Mouse (Mus musculus) liver, embryonic 13.5 days (tissue): ENCODE results near the gene Aldh9a1. TPM values are rescaled to one million over a fixed set of nuclear protein-coding genes. Genes with fewer than 3 reads are reported as not detected.

Experiments used
- ATAC-seq: fragments of 200-750 bp; cut with Nextera tagmentation; 2 replicates; pipeline ENCODE4 v1.8.0; 2017; ENCODE audit warnings: low read depth, mild to moderate bottlenecking, moderate number of reproducible peaks, moderate library complexity
- DNase-seq: peaks from one replicate; pipeline ENCODE4 v3.0.0; 2022
- H3K27ac ChIP-seq: fragments of 300-500 bp; sonication (generic); 2 replicates; pipeline ENCODE4 v1.5.1; 2015; ENCODE audit warnings: moderate library complexity, mild to moderate bottlenecking, inconsistent platforms
- H3K27me3 ChIP-seq: fragments of 300-500 bp; sonication (generic); 2 replicates; pipeline ENCODE4 v1.6.1; 2015; ENCODE audit warnings: mild to moderate bottlenecking, inconsistent platforms
- H3K36me3 ChIP-seq: fragments of 300-500 bp; sonication (generic); 2 replicates; pipeline ENCODE4 v1.6.1; 2015; ENCODE audit warnings: mild to moderate bottlenecking, inconsistent platforms
- H3K4me1 ChIP-seq: fragments of 300-500 bp; sonication (generic); replicated peaks from 2 replicates; pipeline ENCODE4 v1.6.1; 2015; ENCODE audit warnings: inconsistent platforms
- H3K4me2 ChIP-seq: fragments of 300-500 bp; sonication (generic); 2 replicates; pipeline ENCODE4 v1.6.1; 2015; ENCODE audit warnings: inconsistent platforms, mild to moderate bottlenecking, moderate library complexity
- H3K4me3 ChIP-seq: fragments of 300-500 bp; sonication (generic); replicated peaks from 2 replicates; pipeline ENCODE4 v1.5.1; 2015; ENCODE audit warnings: mild to moderate bottlenecking, inconsistent platforms
- H3K9ac ChIP-seq: fragments of 300-500 bp; sonication (generic); 2 replicates; pipeline ENCODE4 v1.6.1; 2015; ENCODE audit warnings: mild to moderate bottlenecking, inconsistent platforms
- H3K9me3 ChIP-seq: fragments of 300-500 bp; sonication (generic); replicated peaks from 2 replicates; pipeline ENCODE4 v1.6.1; 2016; ENCODE audit warnings: inconsistent platforms
- WGBS: fragments of 180-500 bp; shearing (Covaris S2); methylation state at CpG from one replicate; pipeline ENCODE4 v1.1.7; 2015; ENCODE audit not compliant: insufficient replicate concordance; 5-methylcytosine and 5-hydroxymethylcytosine counted together
- microRNA-seq: library from miRNA; unstranded; fragments of <30 nt; microRNA quantifications from one replicate; pipeline ENCODE4, GENCODE M21; 2016
- polyA plus RNA-seq: library from polyadenylated mRNA; unstranded; fragments of >200 nt; fragmentation: Nextera tagmentation; extraction: Ambion mirVana; gene quantifications from 2 replicates; pipeline ENCODE4 v1.2.1, GENCODE M21; 2015

The Aldh9a1 gene
- polyA plus RNA-seq, 1 experiment from 2014 or later: 85.4 TPM

- Histone ChIP-seq H3K4me3 (peak within 1 kb of the TSS; percentile 81), H3K4me2 (peak within 1 kb of the TSS; percentile 78), H3K9me3 (no peaks in the 10 kb centered on the region), H3K27ac (peak within 1 kb of the TSS; percentile 97), H3K4me1 (peaks cover 45% of the 10 kb centered on the region), H3K36me3 (peaks cover 25% of the 10 kb centered on the region), H3K27me3 (peaks cover 20% of the 10 kb centered on the region), H3K9ac (peak within 1 kb of the TSS; percentile 87)
- ATAC-seq: peak; percentile 90
- peak; percentile 96 for DNase-seq
- WGBS: under 1% methylated on average over 45 of the region's 45 CpGs
Measured at GRCm38 (mm10) chr1:167393683-167394492, 44.1 kb downstream of the Aldh9a1 start, which contains the start of gene Mgst3. TSS of gene Mgst3 (minus strand) at chr1:167393841.

GRCm38 (mm10) chr1:167405237-167405636 lies 55.4 kb downstream of the Aldh9a1 start:
- H3K27me3 ChIP-seq: peaks cover 59% of the 10 kb centered on the region
- no peaks in the 10 kb centered on the region for H3K36me3 ChIP-seq
- H3K4me2 ChIP-seq: no peak overlapping the region
- no peak overlapping the region for H3K27ac ChIP-seq
- H3K9me3 ChIP-seq: no peaks in the 10 kb centered on the region
- no peak for ATAC-seq
- no peak overlapping the region for H3K4me3 ChIP-seq
- DNase-seq: no peak
- WGBS: 69% methylated on average over 4 of the region's 4 CpGs
- H3K9ac ChIP-seq: no peak overlapping the region
- H3K4me1 ChIP-seq: no peaks in the 10 kb centered on the region

- no peaks in the 10 kb centered on the region for H3K4me1 ChIP-seq
- ATAC-seq (no peak), DNase-seq (no peak)
- H3K27me3 ChIP-seq: peaks cover 56% of the 10 kb centered on the region
- no peaks in the 10 kb centered on the region for H3K9me3 ChIP-seq
- no peaks in the 10 kb centered on the region for H3K36me3 ChIP-seq
- 69% methylated on average over 4 of the region's 4 CpGs for WGBS
- no peak overlapping the region for H3K27ac ChIP-seq
- H3K9ac ChIP-seq: no peak overlapping the region
- no peak overlapping the region for H3K4me3 ChIP-seq
- no peak overlapping the region for H3K4me2 ChIP-seq
Measured at GRCm38 (mm10) chr1:167409601-167410000, 59.8 kb downstream of the Aldh9a1 start.

- no peak overlapping the region for H3K27ac ChIP-seq
- H3K36me3 ChIP-seq: no peaks in the 10 kb centered on the region
- no peaks in the 10 kb centered on the region for H3K4me1 ChIP-seq
- no peak overlapping the region for H3K4me2 ChIP-seq
- no peak overlapping the region for H3K9ac ChIP-seq
- H3K9me3 ChIP-seq: no peaks in the 10 kb centered on the region
- ATAC-seq (no peak), DNase-seq (no peak)
- H3K27me3 ChIP-seq: peaks cover 39% of the 10 kb centered on the region
- WGBS: 60% methylated on average over 12 of the region's 12 CpGs
- H3K4me3 ChIP-seq: no peak overlapping the region
Measured at GRCm38 (mm10) chr1:167411991-167412715, 62.4 kb downstream of the Aldh9a1 start.

- no peak overlapping the region for H3K4me3 ChIP-seq
- no peak overlapping the region for H3K4me2 ChIP-seq
- no peaks in the 10 kb centered on the region for H3K9me3 ChIP-seq
- no peaks in the 10 kb centered on the region for H3K4me1 ChIP-seq
- ATAC-seq: no peak
- no peak overlapping the region for H3K27ac ChIP-seq
- peaks cover 12% of the 10 kb centered on the region for H3K27me3 ChIP-seq
- DNase-seq: peak; percentile 38
- H3K36me3 ChIP-seq: no peaks in the 10 kb centered on the region
- H3K9ac ChIP-seq: no peak overlapping the region
- 4% methylated on average over 7 of the region's 7 CpGs for WGBS
Measured at GRCm38 (mm10) chr1:167414846-167415245, 65.1 kb downstream of the Aldh9a1 start.

Small RNA genes lying within 50 kb of the gene (microRNA-seq; reads per million reads assigned to microRNA genes)
- gene Gm25911: 5.3 reads per million, percentile 13 among the genes with 10 or more reads in this experiment

Other genes with a start within 250 kb of the Aldh9a1 start
- 67.1 and 82.5 TPM in 2 replicates for gene Uck2, start 64.7 kb upstream of the Aldh9a1 start, polyA plus RNA-seq
- 69.9 and 84.5 TPM in 2 replicates for gene Tmco1, start 41.6 kb upstream of the Aldh9a1 start, polyA plus RNA-seq
- gene Mgst3, start 43.9 kb downstream of the Aldh9a1 start, polyA plus RNA-seq: 337 and 409 TPM in 2 replicates
- gene Lrrc52, start 116.8 kb downstream of the Aldh9a1 start, polyA plus RNA-seq: not detected in 2 replicates
- 0.52 and 0.63 TPM in 2 replicates for gene Rxrg, start 248.4 kb downstream of the Aldh9a1 start, polyA plus RNA-seq